Mouse (Mus musculus) naive thymus-derived CD4-positive, alpha-beta T cell, adult 2 months (primary cell): ENCODE data around the gene Actl6b.

Experiments used
- DNase-seq: peaks from one replicate; pipeline ENCODE4 v3.0.0-alpha.2; 2011; ENCODE audit warnings: low read depth

The Actl6b gene

GRCm38 (mm10) chr5:137553411-137553837 is at the start of gene Actl6b:
Gene Actl6b (plus strand): TSS chr5:137553517.
- peak; percentile 36 for DNase-seq

DNA sequence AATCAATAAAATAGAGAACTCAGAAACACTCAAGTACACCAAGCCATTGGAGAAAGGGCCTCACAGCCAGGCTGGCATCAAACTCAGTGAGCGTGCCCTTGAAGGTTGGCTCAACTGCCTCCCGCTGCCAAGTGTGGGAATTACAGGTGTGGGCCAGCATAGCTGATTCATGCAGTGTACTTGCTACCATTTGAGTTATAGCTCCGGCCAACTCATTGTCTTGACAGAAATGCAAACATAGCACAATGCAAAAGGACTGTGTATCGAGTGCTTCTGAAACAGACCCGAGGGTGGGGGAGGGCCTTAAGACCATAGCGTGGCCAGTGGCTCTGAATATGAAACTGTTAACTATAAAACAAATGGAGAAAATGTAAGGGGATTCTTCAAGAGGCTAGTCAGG is 49.3 kb upstream of the Actl6b start:
- no peak for DNase-seq

DNA sequence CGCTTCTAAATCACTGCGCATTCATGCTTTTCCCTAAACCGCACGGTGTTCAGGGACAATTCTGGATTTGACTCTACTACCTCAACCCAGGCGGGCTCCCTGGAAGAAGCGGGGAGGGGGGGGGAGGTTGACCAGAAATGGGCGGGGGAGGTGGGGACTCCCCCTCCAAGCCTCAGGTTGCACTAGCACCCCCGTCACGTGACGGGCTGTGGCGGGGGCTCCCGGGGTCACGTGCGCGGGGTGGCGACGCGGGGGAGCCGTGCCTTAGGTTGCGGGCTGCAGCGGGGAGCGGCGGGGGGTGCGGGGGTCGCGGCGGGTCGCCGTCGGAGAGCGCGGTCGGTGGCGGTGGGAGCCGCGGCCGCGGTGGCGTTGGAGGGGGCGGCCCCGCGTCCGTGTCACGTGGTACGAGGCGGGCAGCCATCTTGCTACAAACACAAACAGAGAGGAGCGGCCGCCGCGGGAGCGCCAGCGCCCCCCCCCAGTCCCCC is 43.3 kb upstream of the Actl6b start:
- DNase-seq, result peak; percentile 82

- DNase-seq, result peak; percentile 26
Observed at GRCm38 (mm10) chr5:137510573-137511390, 42.5 kb upstream of the Actl6b start.

DNA sequence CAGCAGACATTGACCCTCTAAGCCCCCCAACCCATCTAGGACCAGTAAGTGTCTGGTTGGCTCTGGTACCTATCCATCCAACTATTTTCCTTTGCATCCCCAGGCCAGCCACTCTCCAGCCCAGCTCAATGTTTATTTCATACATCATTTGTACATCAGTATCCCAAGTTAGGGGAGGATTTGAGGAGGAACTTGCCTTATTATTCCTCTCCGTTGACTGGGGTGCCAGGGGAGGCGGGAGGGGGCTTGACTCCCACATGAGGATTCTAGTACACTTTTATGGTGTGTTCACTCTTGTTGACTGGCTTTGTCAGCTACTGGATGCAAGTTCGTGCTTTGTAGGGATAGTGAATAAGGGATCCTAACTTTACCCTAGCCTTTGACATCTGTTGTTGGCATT is 41.6 kb upstream of the Actl6b start:
- no peak for DNase-seq

DNA sequence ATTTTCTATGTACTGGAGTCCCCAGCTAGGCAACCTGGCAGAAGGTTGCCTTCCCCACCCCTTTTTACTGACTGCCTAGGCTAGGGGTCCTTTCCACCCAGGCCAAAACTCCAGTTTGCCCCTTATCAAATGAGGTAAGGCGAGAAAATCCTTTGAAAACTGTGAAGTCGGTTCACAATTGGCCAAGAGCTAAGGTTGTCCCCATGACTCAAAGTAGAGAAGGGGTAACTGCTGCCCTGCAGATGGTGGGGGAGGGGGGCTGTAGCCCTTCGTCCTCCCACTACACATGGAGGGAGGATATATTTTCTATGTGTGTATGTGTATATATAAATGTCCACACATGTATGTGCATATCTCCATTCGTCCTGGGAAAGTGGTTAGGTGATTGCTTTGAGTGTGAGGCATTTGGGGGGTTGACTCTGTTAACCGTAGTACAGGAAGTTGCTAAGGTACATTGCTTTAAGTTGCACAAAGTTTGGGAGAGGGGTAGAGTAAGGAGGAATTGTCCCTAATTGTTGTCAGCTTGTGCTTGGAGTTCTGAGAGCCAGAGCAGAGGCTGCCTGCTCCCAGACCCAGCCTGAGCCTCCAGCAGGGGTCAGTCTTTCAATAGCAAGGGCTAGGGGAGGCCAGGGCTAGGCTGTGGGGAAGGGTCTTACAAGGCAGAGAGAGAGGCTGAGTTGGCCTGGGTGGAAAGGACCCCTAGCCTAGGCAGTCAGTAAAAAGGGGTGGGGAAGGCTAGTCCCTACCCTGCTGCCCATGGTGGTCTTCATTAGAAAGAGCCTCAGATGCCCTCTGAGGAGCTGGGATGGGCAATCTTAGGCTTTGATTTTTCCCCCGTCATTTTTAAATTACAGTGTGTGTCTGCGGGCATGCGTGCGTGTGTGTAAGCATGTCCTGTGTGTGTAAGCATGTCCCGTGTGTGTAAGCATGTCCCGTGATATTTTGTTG is 40.2 kb upstream of the Actl6b start:
- peak; percentile 43 for DNase-seq

- DNase-seq, result no peak
Observed at GRCm38 (mm10) chr5:137513951-137514721, 39.2 kb upstream of the Actl6b start.

DNA sequence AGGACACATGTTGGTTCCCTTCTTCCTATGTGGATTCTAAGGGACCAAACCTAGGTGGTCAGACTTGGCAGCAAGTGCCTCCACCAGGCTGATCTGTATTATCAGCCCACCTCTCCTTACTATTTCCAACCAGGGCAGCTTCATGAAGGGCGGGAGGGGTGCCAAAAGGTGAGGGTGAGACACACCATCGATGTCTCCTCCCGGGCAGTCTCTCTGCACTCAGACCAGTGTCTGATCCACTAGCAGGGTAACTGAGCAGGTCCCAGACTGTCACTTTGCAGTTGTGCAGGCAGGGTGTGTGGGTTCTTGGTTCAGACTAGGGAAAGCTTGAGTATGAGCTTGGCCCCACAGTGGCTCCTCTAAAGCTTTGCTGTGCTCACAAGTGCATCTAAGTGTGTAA is 38.5 kb upstream of the Actl6b start:
- DNase-seq, result no peak

GRCm38 (mm10) chr5:137518436-137518835 is 34.9 kb upstream of the Actl6b start, which contains the start of gene Gigyf1:
Gene Gigyf1 (plus strand): TSS chr5:137518548.
- peak; percentile 49 for DNase-seq

- no peak for DNase-seq
Observed at GRCm38 (mm10) chr5:137519691-137520550, 33.4 kb upstream of the Actl6b start.

DNA sequence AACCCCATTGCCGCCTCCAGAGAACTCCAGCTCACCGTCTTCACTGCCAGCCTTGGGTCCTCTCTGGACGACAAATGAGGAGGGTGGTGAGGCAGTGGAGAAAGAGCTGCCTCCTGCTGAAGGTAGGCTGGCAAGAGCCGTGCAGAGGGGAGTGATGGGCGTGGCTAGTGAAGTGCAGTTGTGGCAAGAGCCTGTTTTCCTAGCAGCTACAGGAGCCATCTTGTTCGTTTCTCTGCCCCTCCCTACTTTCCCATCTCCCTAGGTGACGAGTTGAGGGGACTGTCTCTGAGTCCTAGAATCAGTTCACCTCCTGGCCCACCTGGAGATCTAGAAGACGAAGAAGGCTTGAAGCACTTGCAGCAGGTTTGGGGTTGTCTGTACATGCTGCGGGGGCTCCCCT is 31.5 kb upstream of the Actl6b start:
- no peak for DNase-seq

DNA sequence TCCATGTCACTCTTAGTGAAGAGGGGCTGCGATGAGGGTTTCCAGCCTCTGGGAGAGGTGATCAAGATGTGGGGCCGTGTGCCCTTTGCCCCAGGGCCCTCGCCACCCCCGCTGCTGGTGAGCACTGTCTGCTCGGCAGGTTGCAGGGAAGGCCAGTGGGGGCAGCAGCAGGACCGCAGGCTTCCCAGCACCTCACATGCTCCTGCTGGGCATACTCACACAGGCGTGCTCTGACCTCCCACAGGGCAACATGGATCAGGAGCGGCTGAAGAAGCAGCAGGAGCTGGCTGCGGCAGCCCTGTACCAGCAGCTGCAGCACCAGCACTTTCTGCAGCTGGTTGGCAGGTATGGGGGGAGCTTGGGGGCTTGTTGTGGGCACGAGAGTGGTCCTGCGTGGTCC is 30.6 kb upstream of the Actl6b start:
- no peak for DNase-seq

DNA sequence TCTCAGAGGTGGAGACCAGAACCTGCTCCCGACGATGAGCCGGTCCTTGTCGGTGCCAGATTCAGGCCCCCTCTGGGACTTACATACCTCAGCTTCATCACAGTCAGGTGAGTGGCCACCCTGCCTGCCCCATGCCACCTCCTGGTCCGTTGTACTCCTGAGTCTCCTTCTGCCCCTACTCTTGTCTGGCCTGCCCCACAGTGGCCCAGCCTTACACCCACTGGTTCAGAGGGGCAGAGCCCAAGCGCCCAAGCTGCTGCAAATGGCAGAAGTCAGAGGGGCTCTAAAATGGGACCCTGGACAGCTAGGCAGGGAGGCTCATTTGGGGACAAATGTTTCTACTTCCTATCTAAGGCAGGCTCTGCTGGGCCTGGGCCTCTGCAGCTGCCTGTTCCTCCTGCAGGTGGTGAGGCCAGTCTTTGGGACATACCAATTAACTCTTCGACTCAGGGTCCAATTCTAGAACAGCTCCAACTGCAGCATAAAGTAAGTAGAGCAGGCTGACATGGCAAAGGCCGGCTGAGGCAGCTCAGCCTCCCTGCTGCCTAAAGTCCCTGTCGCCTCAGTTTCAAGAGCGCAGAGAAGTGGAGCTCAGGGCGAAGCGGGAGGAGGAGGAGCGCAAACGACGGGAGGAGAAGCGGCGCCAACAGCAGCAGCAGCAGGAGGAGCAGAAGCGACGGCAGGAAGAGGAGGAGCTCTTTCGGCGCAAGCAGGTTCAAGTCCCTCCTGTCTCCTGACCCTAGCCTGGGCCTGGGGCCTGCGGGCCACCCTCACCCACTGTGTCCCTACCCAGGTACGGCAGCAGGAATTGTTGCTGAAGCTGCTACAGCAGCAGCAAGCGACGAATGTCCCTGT is 29.7 kb upstream of the Actl6b start:
- DNase-seq, result no peak

DNA sequence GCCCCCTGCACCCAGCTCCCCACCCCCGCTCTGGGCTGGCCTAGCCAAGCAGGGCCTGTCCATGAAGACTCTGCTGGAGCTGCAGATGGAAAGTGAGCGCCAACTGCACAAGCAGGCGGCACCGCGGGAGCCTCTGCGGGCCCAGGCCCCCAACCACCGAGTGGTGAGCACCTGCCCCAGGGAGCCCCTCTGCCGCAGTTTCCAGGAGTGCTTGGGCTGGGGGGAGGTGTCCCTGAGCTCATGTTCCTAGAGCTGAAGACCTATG is 29.1 kb upstream of the Actl6b start:
- no peak for DNase-seq

- DNase-seq, result no peak
Observed at GRCm38 (mm10) chr5:137524671-137525070, 28.6 kb upstream of the Actl6b start.

DNA sequence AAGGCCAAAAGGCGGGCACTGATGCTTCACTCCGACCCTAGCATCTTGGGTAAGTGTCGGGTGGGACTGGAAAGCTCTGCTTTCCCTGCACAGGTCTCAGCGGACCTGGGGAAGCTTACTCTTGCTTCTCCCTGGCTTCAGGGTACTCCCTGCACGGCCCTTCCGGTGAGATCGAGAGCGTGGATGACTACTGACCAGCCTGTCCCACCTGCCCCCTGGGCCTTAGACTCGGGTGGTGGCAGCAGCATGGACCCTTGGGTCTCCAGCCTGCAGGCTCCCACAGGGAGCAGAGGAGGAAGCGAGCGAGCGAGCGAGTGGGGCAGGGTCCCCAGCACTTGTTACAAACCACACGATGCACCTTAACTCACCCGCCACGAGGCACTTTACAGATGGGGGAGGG is 27.8 kb upstream of the Actl6b start:
- no peak for DNase-seq

DNA sequence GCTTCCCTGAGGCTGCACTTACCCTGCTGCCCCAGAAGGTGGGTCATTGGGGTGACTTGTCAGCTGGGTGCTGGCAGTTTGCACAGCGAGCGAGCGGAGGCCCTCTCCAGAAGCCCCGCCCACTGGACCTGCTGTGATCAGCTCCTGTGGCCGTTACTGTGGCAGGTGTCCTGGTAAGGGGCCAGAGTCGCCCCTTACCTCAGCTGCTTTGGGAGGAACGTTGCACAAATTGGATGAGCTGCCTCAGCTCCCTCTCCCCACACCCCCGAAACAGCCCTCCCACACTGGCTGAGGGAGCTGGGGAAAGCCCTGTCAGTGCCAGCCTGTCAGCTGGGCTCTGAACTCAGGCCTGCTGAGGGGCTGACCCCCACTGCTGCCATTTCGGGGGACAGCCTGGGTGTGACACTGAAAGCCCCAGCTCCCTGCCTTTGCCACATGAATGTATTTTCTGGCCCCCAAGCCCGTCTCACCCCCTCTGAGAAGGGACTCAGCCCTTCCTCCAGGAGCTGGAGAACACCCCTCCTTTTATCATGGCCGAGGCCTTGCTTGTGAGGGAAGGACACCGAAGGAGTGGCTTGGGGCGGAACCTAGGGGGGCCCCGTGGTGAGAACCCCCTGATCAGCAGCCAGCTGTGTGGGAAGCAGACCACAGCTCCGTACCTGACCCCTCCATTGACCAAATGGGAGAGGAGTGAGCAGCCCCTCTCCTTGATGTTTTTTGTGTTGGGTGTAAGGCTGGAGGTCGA is 27.0 kb upstream of the Actl6b start:
- peak; percentile 33 for DNase-seq

GRCm38 (mm10) chr5:137527413-137527812 is 25.9 kb upstream of the Actl6b start:
- no peak for DNase-seq

DNA sequence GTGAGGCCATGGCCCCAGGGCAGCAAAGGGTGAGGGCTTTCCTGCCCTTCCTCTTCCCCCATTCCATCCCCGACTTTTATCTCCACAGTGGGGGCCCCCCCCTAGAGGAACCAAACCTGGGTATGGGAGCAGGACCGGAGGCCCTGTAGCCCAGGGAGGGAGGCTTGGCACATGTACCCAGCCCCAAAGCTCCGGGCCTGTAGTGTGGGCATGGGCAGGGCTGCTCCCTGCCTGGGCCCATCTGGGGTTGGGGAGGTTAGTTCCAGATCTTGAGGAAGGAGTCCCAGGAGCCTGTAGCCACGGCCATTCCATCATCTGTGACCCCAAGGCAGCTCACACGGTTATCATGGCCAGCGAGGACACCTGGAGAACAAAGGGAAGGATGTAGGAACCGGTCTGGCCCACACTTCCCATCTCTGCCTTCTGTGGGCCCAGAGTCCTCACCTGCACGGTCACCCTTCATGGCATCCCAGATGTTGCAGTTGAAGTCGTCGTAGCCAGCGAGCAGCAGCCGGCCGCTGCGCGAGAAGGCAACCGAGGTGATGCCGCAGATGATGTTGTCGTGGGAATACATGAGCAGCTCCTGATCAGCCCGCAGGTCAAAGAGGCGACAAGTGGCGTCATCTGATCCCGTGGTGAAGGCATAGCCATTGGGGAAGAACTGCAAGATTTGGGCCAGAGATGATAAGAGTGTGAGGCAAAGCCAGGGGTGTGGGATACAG is 24.9 kb upstream of the Actl6b start:
- no peak for DNase-seq
